Mouse (Mus musculus) adrenal gland, postnatal 4 days (tissue): ENCODE measurements around the gene Gm21173. TPM values are rescaled to one million over a fixed set of nuclear protein-coding genes. Genes with fewer than 3 reads are reported as not detected.
"Not testable (repeated sequence)": the region's sequence is repeated elsewhere in the genome, so short reads cannot be mapped to it uniquely, and the experiment has no call there.

Source experiments
- DNase-seq, 2 experiments: peaks; one replicate each; pipeline ENCODE4 v3.0.0; 2021 to 2022; ENCODE audit warnings: low spot score in 2 of 2, mixed read lengths in 2 of 2
- long read RNA-seq, 2 experiments: library from polyadenylated mRNA; stranded (forward); transcript quantifications; one replicate each; pipeline ENCODE4 v2.0.0; 2021
- total RNA-seq, 2 experiments: library from RNA; stranded (reverse); gene quantifications; 2 replicates each; pipeline ENCODE4 v1.2.3; 2021

The Gm21173 gene
- total RNA-seq = not detected
- long read RNA-seq, experiment 1 = 0 reads
- long read RNA-seq, experiment 2 = 0 reads

GRCm38 (mm10) chrY:76761300-76761699, at the start of gene Gm21173:
Gene Gm21173 (plus strand): TSS chrY:76761600.
- not testable (repeated sequence) for DNase-seq
